Mouse (Mus musculus) embryonic fibroblast, embryonic 13.5 days (primary cell): Measurements from ENCODE around the gene Gins3.

Source experiments
- CTCF ChIP-seq: IDR thresholded peaks from 2 replicates; pipeline ENCODE4 v1.5.1; 2011; ENCODE audit warnings: mild to moderate bottlenecking, control low read depth, low read length, moderate library complexity, borderline replicate concordance; ENCODE audit not compliant: insufficient read depth
- POLR2A ChIP-seq: IDR thresholded peaks from 2 replicates; pipeline ENCODE4 v1.6.1; 2011; ENCODE audit warnings: low read depth, mild to moderate bottlenecking, control low read depth, low read length, moderate library complexity

- TF ChIP-seq CTCF (no peak), POLR2A (no peak)
Observed at GRCm38 (mm10) chr8:95595131-95595530, 38.1 kb upstream of the Gins3 start.
